Mouse (Mus musculus) stomach, embryonic 14.5 days (tissue): ENCODE measurements around the gene Cib1. TPM values are rescaled to one million over a fixed set of nuclear protein-coding genes. Genes with fewer than 3 reads are reported as not detected.

Source experiments
- polyA plus RNA-seq: library from polyadenylated mRNA; unstranded; fragments of >200 nt; fragmentation: Nextera tagmentation; extraction: Ambion mirVana; gene quantifications from 2 replicates; pipeline ENCODE4 v1.2.1, GENCODE M21; 2014

Cib1 gene
- polyA plus RNA-seq, 1 experiment from 2014 or later, result 112 TPM

Other genes starting within 250 kb of the Cib1 start
- gene Zfp710, start 208.0 kb downstream of the Cib1 start, polyA plus RNA-seq, result 16.4 and 16.6 TPM in 2 replicates
- gene Idh2, start 117.4 kb downstream of the Cib1 start, polyA plus RNA-seq, result 613 and 615 TPM in 2 replicates
- gene Sema4b, start 46.0 kb downstream of the Cib1 start, polyA plus RNA-seq, result 21.7 and 23.4 TPM in 2 replicates
- 5.0 and 5.6 TPM in 2 replicates for gene Gdpgp1, start 52 bp upstream of the Cib1 start, polyA plus RNA-seq
- 1.0 and 1.8 TPM in 2 replicates for gene Ttll13, start 13.6 kb upstream of the Cib1 start, polyA plus RNA-seq
- 51.7 and 52.2 TPM in 2 replicates for gene Ngrn, start 28.4 kb upstream of the Cib1 start, polyA plus RNA-seq
- 14.3 and 15.6 TPM in 2 replicates for gene Vps33b, start 36.8 kb upstream of the Cib1 start, polyA plus RNA-seq
- gene Prc1, start 61.6 kb upstream of the Cib1 start, polyA plus RNA-seq, result 159 and 167 TPM in 2 replicates
- gene Rccd1, start 91.6 kb upstream of the Cib1 start, polyA plus RNA-seq, result 15.1 and 19.2 TPM in 2 replicates
- gene Unc45a, start 108.2 kb upstream of the Cib1 start, polyA plus RNA-seq, result 28.6 and 29.4 TPM in 2 replicates
- gene Hddc3, start 110.3 kb upstream of the Cib1 start, polyA plus RNA-seq, result 24.3 and 26.5 TPM in 2 replicates
- 18.3 and 19.8 TPM in 2 replicates for gene Man2a2, start 138.6 kb upstream of the Cib1 start, polyA plus RNA-seq
- gene Fes, start 155.1 kb upstream of the Cib1 start, polyA plus RNA-seq, result 9.1 and 9.5 TPM in 2 replicates
- 10.8 and 12.4 TPM in 2 replicates for gene Furin, start 172.6 kb upstream of the Cib1 start, polyA plus RNA-seq